Mouse (Mus musculus) hindbrain, embryonic 14.5 days (tissue): ENCODE data around the gene Pnpla2. TPM values are rescaled to one million over a fixed set of nuclear protein-coding genes. Genes with fewer than 3 reads are reported as not detected.

Experiments
- ATAC-seq: fragments of 200-750 bp; cut with Nextera tagmentation; 2 replicates; pipeline ENCODE4 v1.8.0; 2017; ENCODE audit warnings: moderate number of reproducible peaks, mild to moderate bottlenecking, moderate TSS enrichment, moderate library complexity; ENCODE audit not compliant: low FRiP score
- DNase-seq: peaks from one replicate; pipeline ENCODE4 v3.0.0-alpha.2; 2015; ENCODE audit warnings: low spot score
- H3K27ac ChIP-seq: fragments of 300-500 bp; sonication (generic); 2 replicates; pipeline ENCODE4 v1.5.1; 2014; ENCODE audit warnings: mild to moderate bottlenecking, moderate library complexity
- H3K27me3 ChIP-seq: fragments of 300-500 bp; sonication (generic); 2 replicates; pipeline ENCODE4 v1.6.1; 2014; ENCODE audit warnings: mild to moderate bottlenecking, low read length, mixed read lengths; ENCODE audit not compliant: control insufficient read depth, insufficient read depth
- H3K36me3 ChIP-seq: fragments of 300-500 bp; sonication (generic); replicated peaks from 2 replicates; pipeline ENCODE4 v1.6.1; 2014; ENCODE audit not compliant: control insufficient read depth, insufficient read depth
- H3K4me1 ChIP-seq: fragments of 300-500 bp; sonication (generic); replicated peaks from 2 replicates; pipeline ENCODE4 v1.6.1; 2014; ENCODE audit warnings: antibody characterized with exemption, low read length, mixed read lengths; ENCODE audit not compliant: control insufficient read depth, insufficient read depth
- H3K4me2 ChIP-seq: fragments of 300-500 bp; sonication (generic); replicated peaks from 2 replicates; pipeline ENCODE4 v1.6.1; 2014; ENCODE audit warnings: mild to moderate bottlenecking, moderate library complexity
- H3K4me3 ChIP-seq: fragments of 300-500 bp; sonication (generic); replicated peaks from 2 replicates; pipeline ENCODE4 v1.5.1; 2014; ENCODE audit warnings: mild to moderate bottlenecking, low read length
- H3K9ac ChIP-seq: fragments of 300-500 bp; sonication (generic); 2 replicates; pipeline ENCODE4 v1.6.1; 2014
- H3K9me3 ChIP-seq: fragments of 300-500 bp; sonication (generic); 2 replicates; pipeline ENCODE4 v1.6.1; 2016; ENCODE audit warnings: low read length; ENCODE audit not compliant: control insufficient read depth
- WGBS: fragments of 180-500 bp; shearing (Covaris S2); extraction: QIAGEN DNeasy Blood & Tissue Kit; methylation state at CpG from one replicate; pipeline ENCODE4 v1.1.7; 2014; 5-methylcytosine and 5-hydroxymethylcytosine counted together
- polyA plus RNA-seq: library from polyadenylated mRNA; unstranded; fragments of >200 nt; fragmentation: Nextera tagmentation; extraction: Ambion mirVana; gene quantifications from 2 replicates; pipeline ENCODE4 v1.2.1, GENCODE M21; 2014

The Pnpla2 gene
- polyA plus RNA-seq, 1 experiment from 2014 or later, result 15.3 TPM

DNA sequence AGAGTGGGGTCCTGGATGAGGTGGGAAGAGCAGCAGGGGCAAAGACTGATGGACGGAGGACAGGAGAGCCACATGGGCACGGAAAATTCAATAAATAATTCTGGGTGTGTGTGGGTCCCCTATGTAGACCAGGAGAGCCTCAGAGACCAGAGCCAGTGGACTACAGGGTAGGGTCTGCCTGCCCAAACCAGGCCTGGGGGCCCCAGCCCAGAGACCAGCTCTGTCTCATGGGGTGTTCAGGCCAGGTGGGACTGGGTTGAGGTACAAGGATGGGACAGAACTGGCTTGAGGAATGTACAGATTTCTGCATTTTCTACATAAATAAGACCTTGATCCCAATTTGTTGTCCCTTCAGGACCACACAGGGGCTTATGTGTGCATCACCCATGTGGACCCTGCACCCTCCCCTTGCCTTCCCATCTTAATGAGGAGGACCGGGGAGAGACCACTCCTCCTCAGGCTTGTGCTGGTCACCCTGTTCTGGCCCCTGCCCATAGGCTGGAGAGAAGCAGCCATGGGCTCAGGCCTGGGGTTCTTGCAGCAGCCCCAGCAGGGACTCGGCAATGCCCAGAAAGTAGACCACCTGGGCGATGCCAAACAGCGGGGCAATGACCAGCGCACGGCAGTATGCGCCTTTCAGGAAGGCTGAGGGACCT is 24.3 kb upstream of the Pnpla2 start:
- ATAC-seq (no peak), DNase-seq (no peak)
- Histone ChIP-seq H3K4me2 (no peak overlapping the region), H3K9ac (no peak overlapping the region), H3K27ac (no peak overlapping the region), H3K36me3 (peaks cover 52% of the 10 kb centered on the region), H3K4me1 (peaks cover 28% of the 10 kb centered on the region), H3K9me3 (no peaks in the 10 kb centered on the region), H3K27me3 (no peaks in the 10 kb centered on the region), H3K4me3 (no peak overlapping the region)
- 95% methylated on average over 9 of the region's 9 CpGs for WGBS

DNA sequence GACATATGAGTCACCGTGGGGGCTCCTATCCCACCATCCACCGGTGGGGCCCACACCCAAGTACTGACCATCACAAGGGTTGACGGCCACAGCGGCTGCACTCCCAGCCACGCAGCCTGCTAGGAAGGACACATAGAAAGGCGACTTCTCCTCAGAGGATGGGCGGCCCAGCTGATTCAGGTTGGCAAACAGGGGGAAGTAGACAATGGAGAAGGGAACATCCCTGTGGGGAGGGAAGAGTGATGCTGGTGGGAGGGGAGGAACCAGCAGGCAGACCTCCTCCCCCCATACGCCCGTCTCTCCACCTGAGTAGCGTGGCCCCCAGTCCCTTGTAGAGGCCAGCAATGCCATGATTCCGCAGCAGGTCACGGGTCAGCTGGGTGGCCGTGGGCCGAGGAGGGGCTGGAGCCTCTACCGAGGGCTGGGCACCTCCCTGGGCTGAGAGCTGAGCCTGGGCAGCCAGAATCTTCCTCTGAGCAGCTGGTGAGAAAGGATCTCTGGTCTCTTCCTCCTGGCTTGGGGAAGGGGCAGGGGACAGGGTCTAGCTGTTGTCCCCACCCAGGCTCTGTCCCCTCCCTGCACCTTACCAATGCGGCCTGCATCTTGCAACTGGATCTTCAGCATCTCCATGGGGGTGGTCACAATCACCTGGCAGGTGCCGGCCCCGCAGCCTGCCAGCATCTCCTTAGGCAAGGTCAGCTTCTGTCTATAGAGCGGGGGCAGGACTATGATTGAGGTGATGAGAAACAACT is 23.4 kb upstream of the Pnpla2 start:
- Histone ChIP-seq H3K4me2 (no peak overlapping the region), H3K4me3 (no peak overlapping the region), H3K9ac (no peak overlapping the region), H3K9me3 (no peaks in the 10 kb centered on the region), H3K27ac (no peak overlapping the region), H3K27me3 (no peaks in the 10 kb centered on the region), H3K4me1 (peaks cover 37% of the 10 kb centered on the region), H3K36me3 (peaks cover 47% of the 10 kb centered on the region)
- DNase-seq (no peak), ATAC-seq (no peak)
- 92% methylated on average over 19 of the region's 19 CpGs for WGBS

DNA sequence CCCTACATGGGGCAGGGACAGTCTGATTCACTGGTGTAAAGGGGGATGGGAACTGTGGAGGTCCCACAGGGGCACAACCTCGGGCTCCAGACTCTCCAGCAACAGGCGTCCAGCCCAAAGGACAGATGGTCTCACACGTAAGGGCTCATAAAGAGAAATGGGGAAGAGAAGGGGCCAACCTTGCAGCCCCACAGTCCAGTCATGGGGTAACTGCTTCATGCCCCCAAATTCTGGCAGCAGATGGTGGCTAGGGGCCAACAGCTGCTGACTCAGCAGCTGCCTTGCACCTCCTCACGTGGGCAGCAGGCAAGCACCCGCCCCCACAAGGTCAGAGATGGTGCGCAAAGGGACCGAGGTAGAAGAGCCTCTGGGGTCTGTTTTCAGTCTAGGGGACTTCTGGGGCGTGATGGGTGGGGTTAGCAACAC is 22.8 kb upstream of the Pnpla2 start:
- peaks cover 37% of the 10 kb centered on the region for H3K4me1 ChIP-seq
- 83% methylated on average over 8 of the region's 8 CpGs for WGBS

DNA sequence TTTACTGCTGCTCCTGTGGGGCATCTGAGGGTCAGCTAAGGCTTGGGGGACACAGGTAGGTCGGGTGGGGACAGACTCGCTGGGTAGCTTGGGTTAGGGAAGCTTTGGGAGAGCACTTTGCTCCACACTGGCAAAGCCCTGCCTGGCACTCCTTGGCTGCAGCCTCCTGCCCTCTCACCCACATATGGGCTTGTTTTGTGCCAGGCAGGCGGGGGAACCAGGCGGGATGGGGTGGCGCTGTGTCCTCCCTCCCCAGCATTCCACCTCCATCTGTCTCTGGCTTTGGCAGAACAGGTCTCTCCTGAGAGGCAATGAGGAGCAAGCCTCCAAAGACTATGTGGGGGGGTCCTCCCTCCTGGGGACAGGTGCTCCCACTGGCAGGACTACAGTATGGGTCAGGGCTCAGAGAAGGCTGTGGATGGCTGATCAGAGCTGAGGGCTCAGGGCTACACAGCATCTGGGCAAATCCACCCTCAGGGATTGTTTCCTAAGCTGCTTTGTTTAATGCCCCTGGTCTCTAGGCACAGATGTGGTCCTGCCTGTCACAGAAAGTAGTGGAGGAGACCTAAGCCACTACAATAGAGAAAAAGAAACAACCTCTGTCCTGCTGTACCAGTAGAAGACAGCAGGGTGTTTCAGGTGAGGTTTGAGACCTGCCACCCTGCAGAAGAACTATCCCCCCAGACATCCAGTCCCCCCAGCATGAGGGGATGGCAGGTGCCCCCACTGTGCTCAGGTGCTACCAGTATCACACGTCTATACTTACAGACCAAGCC is 22.1 kb upstream of the Pnpla2 start:
- Histone ChIP-seq H3K27me3 (no peaks in the 10 kb centered on the region), H3K36me3 (peaks cover 39% of the 10 kb centered on the region), H3K9ac (peak overlapping the region; percentile 70), H3K4me3 (peak overlapping the region; percentile 46; the same call in 1 of the 2 replicates), H3K27ac (no peak overlapping the region), H3K4me2 (peak overlapping the region; percentile 90), H3K4me1 (peaks cover 37% of the 10 kb centered on the region), H3K9me3 (no peaks in the 10 kb centered on the region)
- WGBS, result 88% methylated on average over 6 of the region's 6 CpGs
- DNase-seq, result no peak
- no peak for ATAC-seq

More for the DNA sequence above, 22.8 kb upstream of the Pnpla2 start:
- no peak overlapping the region for H3K4me3 ChIP-seq
- H3K36me3 ChIP-seq, result peaks cover 42% of the 10 kb centered on the region
- H3K27me3 ChIP-seq, result no peaks in the 10 kb centered on the region
- H3K4me2 ChIP-seq, result no peak overlapping the region
- H3K9ac ChIP-seq, result no peak overlapping the region
- no peaks in the 10 kb centered on the region for H3K9me3 ChIP-seq
- ATAC-seq (no peak), DNase-seq (no peak)
- no peak overlapping the region for H3K27ac ChIP-seq

DNA sequence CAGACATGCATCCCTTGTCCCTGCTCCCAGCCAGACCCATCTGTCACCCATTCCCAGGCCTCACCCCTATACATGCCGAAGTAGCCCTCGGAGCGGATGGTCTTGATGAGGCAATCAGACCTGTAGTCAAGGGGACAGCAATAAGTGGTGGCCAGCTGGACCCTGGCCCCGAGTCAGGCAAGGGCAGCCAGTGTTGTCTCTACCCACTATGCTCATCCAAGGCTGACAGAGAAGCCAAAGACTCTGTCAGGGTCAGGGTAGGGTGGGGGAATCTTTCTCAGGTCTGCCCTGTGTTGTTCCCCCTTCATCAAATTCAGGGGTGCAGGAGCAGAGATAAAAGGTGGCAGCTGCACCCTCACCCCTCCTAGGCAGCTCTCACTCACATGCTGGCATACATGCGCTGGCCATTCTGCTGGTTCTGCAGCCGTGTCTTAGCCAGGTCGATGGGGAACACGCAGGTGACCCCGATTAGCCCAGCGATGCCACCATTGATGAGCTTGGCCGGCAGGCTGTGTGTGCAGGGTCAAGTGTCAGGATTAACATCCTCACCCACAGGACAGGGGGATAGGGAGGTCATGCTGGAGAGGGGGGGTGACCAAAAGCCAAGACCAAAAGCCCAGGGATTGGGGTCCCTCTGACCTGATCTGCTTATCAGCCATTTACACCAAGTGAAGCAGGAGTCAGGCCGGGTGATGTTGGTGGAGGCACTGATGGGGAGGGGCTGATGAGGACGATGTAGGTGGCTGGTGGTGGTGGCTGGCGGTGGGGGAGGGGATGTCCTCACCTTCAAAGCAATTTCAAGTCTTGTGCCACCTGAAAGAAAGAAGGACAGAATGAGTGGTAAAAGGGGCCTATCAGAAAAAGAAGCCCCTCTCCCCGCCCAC is 21.2 kb upstream of the Pnpla2 start:
- no peaks in the 10 kb centered on the region for H3K27me3 ChIP-seq
- 77% methylated on average over 15 of the region's 15 CpGs for WGBS
- DNase-seq (no peak), ATAC-seq (no peak)
- H3K4me3 ChIP-seq, result peak overlapping the region; percentile 46
- H3K9me3 ChIP-seq, result no peaks in the 10 kb centered on the region
- peak overlapping the region; percentile 70 for H3K9ac ChIP-seq
- peaks cover 29% of the 10 kb centered on the region for H3K4me1 ChIP-seq
- peaks cover 39% of the 10 kb centered on the region for H3K36me3 ChIP-seq
- H3K27ac ChIP-seq, result peak overlapping the region; percentile 66; the same call in 1 of the 2 replicates
- peak overlapping the region; percentile 90 for H3K4me2 ChIP-seq

DNA sequence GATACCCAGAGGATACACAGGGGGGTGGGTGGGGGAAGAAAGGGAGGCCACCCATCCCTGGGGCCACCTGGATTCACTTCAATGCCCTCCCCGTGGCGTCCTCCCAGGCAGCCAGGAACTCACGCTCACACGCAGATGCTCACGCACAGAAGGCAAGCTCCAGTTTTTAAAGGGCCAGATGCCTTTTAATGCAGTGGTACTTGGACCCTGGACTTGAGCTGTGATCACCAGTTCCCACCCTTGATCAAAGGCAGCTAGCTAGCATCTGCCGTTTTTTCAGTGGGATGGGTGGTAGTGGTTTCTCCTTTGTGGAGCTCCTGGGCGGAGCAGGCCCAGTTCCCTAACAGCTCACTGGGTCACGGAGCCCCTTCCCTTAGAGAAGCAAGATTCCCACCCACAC is 20.5 kb upstream of the Pnpla2 start:
- peaks cover 25% of the 10 kb centered on the region for H3K4me1 ChIP-seq
- ATAC-seq, result peak; percentile 25; the same call in 1 of the 2 replicates
- WGBS, result 12% methylated on average over 8 of the region's 8 CpGs

DNA sequence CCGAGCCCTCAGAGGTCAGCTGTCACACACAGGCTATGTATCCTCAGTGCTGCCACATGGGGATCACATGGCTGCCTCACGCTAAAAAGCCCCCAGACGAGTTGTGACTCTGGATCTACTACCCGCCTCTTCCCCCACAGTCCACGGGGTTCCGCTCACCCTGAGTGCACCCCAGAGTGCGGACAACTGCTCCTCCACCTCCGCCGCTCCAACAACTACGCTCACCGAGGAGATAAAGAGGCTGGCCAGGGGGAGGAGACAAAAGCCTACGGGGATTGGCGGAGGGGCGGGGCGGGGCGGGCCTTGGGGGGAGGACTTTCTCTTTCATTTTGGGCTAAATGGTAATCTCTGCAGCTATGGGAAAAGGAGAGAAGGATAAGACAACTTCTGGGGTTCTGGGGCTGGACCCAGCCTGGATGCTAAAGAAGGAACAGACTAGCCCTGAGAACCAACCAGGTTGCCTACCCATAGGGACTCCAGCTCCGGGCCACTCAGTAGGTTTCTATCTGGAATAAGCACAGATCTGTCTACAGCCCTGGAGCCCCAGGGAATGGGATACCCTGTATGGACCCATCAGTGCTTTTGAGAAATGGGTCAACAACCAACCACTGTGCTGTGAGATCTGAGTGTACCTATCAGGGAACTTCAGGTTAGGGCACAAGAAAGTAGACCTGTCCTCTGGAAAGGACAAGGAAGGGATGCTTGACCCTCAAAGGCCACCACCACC is 19.7 kb upstream of the Pnpla2 start:
- no peak for ATAC-seq
- DNase-seq, result no peak
- H3K9me3 ChIP-seq, result no peaks in the 10 kb centered on the region

More for the DNA sequence above, 20.5 kb upstream of the Pnpla2 start:
- Histone ChIP-seq H3K9ac (peak overlapping the region; percentile 70), H3K4me2 (peak overlapping the region; percentile 90), H3K36me3 (peaks cover 39% of the 10 kb centered on the region), H3K27me3 (no peaks in the 10 kb centered on the region), H3K9me3 (no peaks in the 10 kb centered on the region), H3K4me3 (peak overlapping the region; percentile 46), H3K27ac (peak overlapping the region; percentile 66)
- DNase-seq, result peak; percentile 71

DNA sequence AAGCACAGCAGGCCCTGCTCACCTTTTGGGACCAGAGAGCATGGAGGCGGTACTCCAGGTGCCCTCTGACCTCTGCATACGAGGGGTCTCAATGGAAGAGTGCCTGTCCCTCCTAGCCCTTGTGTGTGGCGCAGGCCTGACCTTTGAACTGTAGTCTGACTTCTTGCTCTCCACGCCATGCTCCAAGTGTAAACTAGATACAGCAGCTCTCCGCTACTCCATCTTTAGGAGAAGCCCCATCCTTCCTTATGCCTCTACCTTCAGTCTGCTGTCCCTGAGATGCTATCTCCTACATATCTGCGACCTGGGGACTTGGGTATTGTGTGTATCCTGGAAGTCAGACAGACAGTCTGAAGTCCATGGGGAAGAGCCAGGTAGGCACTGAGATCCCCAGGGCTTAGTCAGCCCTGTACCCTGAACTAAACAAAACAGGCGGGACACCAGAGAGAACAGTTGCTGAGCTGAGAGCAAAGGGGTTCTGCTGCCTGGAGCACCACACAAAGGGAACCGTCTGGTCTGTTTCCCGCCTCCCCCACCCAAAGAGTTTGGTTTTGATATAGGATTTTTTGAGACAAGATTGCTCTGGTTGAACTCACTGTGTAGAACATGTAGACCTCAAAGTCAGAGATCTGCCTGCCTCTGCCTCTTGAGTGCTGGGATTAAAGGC is 19.0 kb upstream of the Pnpla2 start:
- Histone ChIP-seq H3K4me2 (peak overlapping the region; percentile 90), H3K9me3 (no peaks in the 10 kb centered on the region), H3K9ac (peak overlapping the region; percentile 76; the same call in 1 of the 2 replicates), H3K36me3 (peaks cover 29% of the 10 kb centered on the region), H3K4me1 (peaks cover 25% of the 10 kb centered on the region), H3K27ac (no peak overlapping the region), H3K4me3 (peak overlapping the region; percentile 46), H3K27me3 (no peaks in the 10 kb centered on the region)
- 69% methylated on average over 9 of the region's 9 CpGs for WGBS
- DNase-seq (no peak), ATAC-seq (no peak)

More for the DNA sequence above, 19.7 kb upstream of the Pnpla2 start:
- Histone ChIP-seq H3K4me2 (peak overlapping the region; percentile 90), H3K4me3 (peak overlapping the region; percentile 46), H3K27ac (peak overlapping the region; percentile 66), H3K4me1 (peaks cover 25% of the 10 kb centered on the region), H3K36me3 (peaks cover 36% of the 10 kb centered on the region), H3K27me3 (no peaks in the 10 kb centered on the region), H3K9ac (peak overlapping the region; percentile 70)
- WGBS, result 4% methylated on average over 17 of the region's 17 CpGs
